Mouse (Mus musculus) neural tube, embryonic 12.5 days (tissue): ENCODE results near the gene Ppara. TPM values are rescaled to one million over a fixed set of nuclear protein-coding genes. Genes with fewer than 3 reads are reported as not detected.

ENCODE experiments used
- ATAC-seq: fragments of 200-750 bp; cut with Nextera tagmentation; 2 replicates; pipeline ENCODE4 v1.8.0; 2017; ENCODE audit warnings: low read depth, mild to moderate bottlenecking, moderate TSS enrichment, moderate library complexity; ENCODE audit not compliant: low FRiP score
- H3K27ac ChIP-seq: fragments of 300-500 bp; sonication (generic); 2 replicates; pipeline ENCODE4 v1.5.1; 2016
- H3K27me3 ChIP-seq: fragments of 300-500 bp; sonication (generic); replicated peaks from 2 replicates; pipeline ENCODE4 v1.6.1; 2016; ENCODE audit warnings: mild to moderate bottlenecking
- H3K36me3 ChIP-seq: fragments of 300-500 bp; sonication (generic); 2 replicates; pipeline ENCODE4 v1.6.1; 2016; ENCODE audit warnings: mild to moderate bottlenecking
- H3K4me1 ChIP-seq: fragments of 300-500 bp; sonication (generic); 2 replicates; pipeline ENCODE4 v1.6.1; 2016
- H3K4me2 ChIP-seq: fragments of 300-500 bp; sonication (generic); replicated peaks from 2 replicates; pipeline ENCODE4 v1.6.1; 2016; ENCODE audit warnings: mild to moderate bottlenecking
- H3K4me3 ChIP-seq: fragments of 300-500 bp; sonication (generic); 2 replicates; pipeline ENCODE4 v1.5.1; 2016
- H3K9ac ChIP-seq: fragments of 300-500 bp; sonication (generic); 2 replicates; pipeline ENCODE4 v1.6.1; 2016; ENCODE audit warnings: mild to moderate bottlenecking
- H3K9me3 ChIP-seq: fragments of 300-500 bp; sonication (generic); 2 replicates; pipeline ENCODE4 v1.6.1; 2016; ENCODE audit warnings: mild to moderate bottlenecking
- WGBS: fragments of 180-500 bp; shearing (Covaris S2); methylation state at CpG from one replicate; pipeline ENCODE4 v1.1.7; 2016; 5-methylcytosine and 5-hydroxymethylcytosine counted together
- microRNA counts: library from miRNA; unstranded; fragments of <30 nt; microRNA quantifications from one replicate; lab custom pipeline; 2017
- microRNA-seq: library from miRNA; unstranded; fragments of <30 nt; microRNA quantifications from one replicate; pipeline ENCODE4, GENCODE M21; 2017
- polyA plus RNA-seq: library from polyadenylated mRNA; unstranded; fragments of >200 nt; fragmentation: Nextera tagmentation; extraction: Ambion mirVana; gene quantifications from 2 replicates; pipeline ENCODE4 v1.2.1, GENCODE M21; 2016

The Ppara gene
- polyA plus RNA-seq, 1 experiment from 2014 or later, result 1.1 TPM

- no peaks in the 10 kb centered on the region for H3K27me3 ChIP-seq
- no peak overlapping the region for H3K4me2 ChIP-seq
- no peaks in the 10 kb centered on the region for H3K36me3 ChIP-seq
- no peaks in the 10 kb centered on the region for H3K9me3 ChIP-seq
- H3K4me3 ChIP-seq, result no peak overlapping the region
- no peak for ATAC-seq
- H3K9ac ChIP-seq, result no peak overlapping the region
- no peaks in the 10 kb centered on the region for H3K4me1 ChIP-seq
- no peak overlapping the region for H3K27ac ChIP-seq
These were observed 110.3 kb downstream of the Ppara start for GRCm38 (mm10) chr15:85845071-85845470.

- Histone ChIP-seq H3K4me2 (no peak overlapping the region), H3K9ac (0 out of 2 replicates have a peak overlapping the region, but pooled peaks have one; percentile 8), H3K9me3 (no peaks in the 10 kb centered on the region), H3K36me3 (no peaks in the 10 kb centered on the region), H3K27me3 (no peaks in the 10 kb centered on the region), H3K4me3 (no peak overlapping the region), H3K4me1 (no peaks in the 10 kb centered on the region), H3K27ac (no peak overlapping the region)
- 82% methylated on average over 12 of the region's 12 CpGs for WGBS
- ATAC-seq, result no peak
These were observed 117.0 kb downstream of the Ppara start for GRCm38 (mm10) chr15:85851656-85852392.

MicroRNAs encoded within 50 kb of the gene (microRNA counts, 519-probe panel; counts per million panel counts)
- microRNA mmu-let-7b (lab: Ali Mortazavi, UCI), result 6,429 counts per million, percentile 92 among the panel's probes with 10 or more counts
- microRNA mmu-let-7c (lab: Ali Mortazavi, UCI), result 6,835 counts per million, percentile 94 among the panel's probes with 10 or more counts

Small RNA genes lying within 50 kb of the gene (microRNA-seq; reads per million reads assigned to microRNA genes)
- 1,682 reads per million, percentile 83 among the genes with 10 or more reads in this experiment for gene Mirlet7b
- gene Mirlet7c-2, result 91.1 reads per million, percentile 49 among the genes with 10 or more reads in this experiment

Other genes with a start within 250 kb of the Ppara start
- not detected in 2 replicates for gene 7530416G11Rik, start 231.8 kb upstream of the Ppara start, polyA plus RNA-seq
- 90.3 and 99.7 TPM in 2 replicates for gene Wnt7b, start 152.5 kb upstream of the Ppara start, polyA plus RNA-seq
- 17.7 and 19.0 TPM in 2 replicates for gene Cdpf1, start 76.7 kb downstream of the Ppara start, polyA plus RNA-seq
- gene Pkdrej, start 86.8 kb downstream of the Ppara start, polyA plus RNA-seq, result 0.06 TPM in 2 replicates
- 3.6 and 3.9 TPM in 2 replicates for gene Ttc38, start 97.3 kb downstream of the Ppara start, polyA plus RNA-seq
- 24.1 TPM in 2 replicates for gene Gtse1, start 124.8 kb downstream of the Ppara start, polyA plus RNA-seq
- 43.4 and 45.8 TPM in 2 replicates for gene Trmu, start 144.3 kb downstream of the Ppara start, polyA plus RNA-seq